Mouse (Mus musculus): ENCODE results near the gene Efs.

DNA sequence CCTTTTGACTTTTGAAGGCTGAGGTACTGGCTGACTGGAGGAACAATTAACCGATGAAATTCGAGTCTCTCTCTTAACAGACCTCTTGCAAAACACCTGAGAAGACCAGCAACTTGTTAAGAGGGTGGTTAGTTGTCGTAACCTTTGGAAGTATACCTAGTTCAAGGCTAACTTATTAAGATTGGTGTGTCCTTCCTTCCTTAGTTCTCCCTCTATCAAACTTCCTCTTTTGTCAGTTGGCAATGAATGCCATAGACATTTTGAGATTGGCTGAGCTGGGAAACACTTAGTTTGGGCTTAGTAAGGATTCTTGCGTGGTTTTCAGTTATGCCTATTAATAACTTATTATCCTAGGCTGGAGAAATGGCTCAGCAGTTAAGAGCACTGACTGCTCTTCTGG is 57.9 kb downstream of the Efs start:
- TF ChIP-seq CTCF (IDR thresholded peaks at IDR 0.05; ENCODE audit: extremely low read depth, insufficient read depth, low read length) (no peak), POLR2A (IDR thresholded peaks at IDR 0.05; ENCODE audit: extremely low read depth, insufficient read depth, low read length) (no peak)
